Mouse (Mus musculus) thymus, adult 2 months (tissue): ENCODE results near the gene Vezt. TPM values are rescaled to one million over a fixed set of nuclear protein-coding genes. Genes with fewer than 3 reads are reported as not detected.
A peak's percentile ranks its signal among the peaks of the same experiment; 100 is the strongest.

Source experiments
- DNase-seq: peaks from one replicate; pipeline ENCODE4 v3.0.0; 2021
- H3K27ac ChIP-seq: fragments of 200-500 bp; 2 replicates; pipeline ENCODE4 v1.5.1; 2012; ENCODE audit warnings: low read length, control low read depth; ENCODE audit not compliant: control insufficient read depth, insufficient read depth
- H3K27me3 ChIP-seq: fragments of 200-500 bp; 2 replicates; pipeline ENCODE4 v1.6.1; 2012; ENCODE audit warnings: mild to moderate bottlenecking, low read length, moderate library complexity, mixed read lengths; ENCODE audit not compliant: control insufficient read depth, insufficient read depth
- H3K36me3 ChIP-seq: fragments of 200-500 bp; 2 replicates; pipeline ENCODE4 v1.6.1; 2012; ENCODE audit warnings: mild to moderate bottlenecking, low read length, moderate library complexity; ENCODE audit not compliant: control insufficient read depth, insufficient read depth
- H3K4me1 ChIP-seq: fragments of 200-500 bp; replicated peaks from 2 replicates; pipeline ENCODE4 v1.6.1; 2012; ENCODE audit warnings: low read length; ENCODE audit not compliant: control insufficient read depth, insufficient read depth
- H3K4me3 ChIP-seq: fragments of 200-500 bp; 2 replicates; pipeline ENCODE4 v1.5.1; 2012; ENCODE audit warnings: mild to moderate bottlenecking, low read length, control low read depth, moderate library complexity; ENCODE audit not compliant: control insufficient read depth, insufficient read depth
- CTCF ChIP-seq: fragments of 200-500 bp; IDR thresholded peaks from 2 replicates; pipeline ENCODE4 v1.5.1; 2012; ENCODE audit warnings: mild to moderate bottlenecking, control low read depth, low read length, moderate library complexity, borderline replicate concordance; ENCODE audit not compliant: control insufficient read depth, poor library complexity, insufficient read depth; ENCODE audit errors: extremely low read depth
- POLR2A ChIP-seq: fragments of 200-500 bp; IDR thresholded peaks from 2 replicates; pipeline ENCODE4 v1.6.1; 2012; ENCODE audit warnings: mild to moderate bottlenecking, low read length, control low read depth, moderate library complexity; ENCODE audit not compliant: control insufficient read depth, poor library complexity, insufficient read depth; ENCODE audit errors: extremely low read depth
- WGBS: fragments of 180-500 bp; shearing (Covaris S2); methylation state at CpG from one replicate; pipeline ENCODE4 v1.1.7; 2018; 5-methylcytosine and 5-hydroxymethylcytosine counted together
- polyA plus RNA-seq: library from polyadenylated mRNA; depleted of rRNA; stranded (reverse); fragments of >200 nt; gene quantifications from 2 replicates; pipeline ENCODE4 v1.2.3, GENCODE M21; 2012

Gene Vezt
- polyA plus RNA-seq, 1 experiment = 18.4 TPM

DNA sequence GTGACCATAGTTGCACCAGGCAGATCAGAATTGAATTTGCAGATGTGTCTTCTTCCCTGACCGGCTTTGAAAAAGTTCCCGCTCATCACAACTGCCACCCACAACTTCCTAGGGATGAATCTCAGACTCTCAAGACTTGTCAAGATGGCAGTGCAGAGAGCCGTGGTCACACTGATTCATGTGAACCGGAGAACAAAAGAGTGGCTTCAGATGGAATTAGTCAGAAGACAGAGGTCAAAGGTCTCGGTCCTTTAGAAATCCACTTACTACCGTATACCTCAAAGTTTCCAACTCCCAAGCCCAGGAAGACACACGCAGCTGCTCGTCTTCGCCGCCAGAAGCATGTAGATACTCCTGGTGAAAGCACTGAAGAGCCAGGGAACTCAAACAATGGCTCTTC is 8.3 kb upstream of the Vezt start:
- 95% methylated on average over 10 of the region's 10 CpGs for WGBS

DNA sequence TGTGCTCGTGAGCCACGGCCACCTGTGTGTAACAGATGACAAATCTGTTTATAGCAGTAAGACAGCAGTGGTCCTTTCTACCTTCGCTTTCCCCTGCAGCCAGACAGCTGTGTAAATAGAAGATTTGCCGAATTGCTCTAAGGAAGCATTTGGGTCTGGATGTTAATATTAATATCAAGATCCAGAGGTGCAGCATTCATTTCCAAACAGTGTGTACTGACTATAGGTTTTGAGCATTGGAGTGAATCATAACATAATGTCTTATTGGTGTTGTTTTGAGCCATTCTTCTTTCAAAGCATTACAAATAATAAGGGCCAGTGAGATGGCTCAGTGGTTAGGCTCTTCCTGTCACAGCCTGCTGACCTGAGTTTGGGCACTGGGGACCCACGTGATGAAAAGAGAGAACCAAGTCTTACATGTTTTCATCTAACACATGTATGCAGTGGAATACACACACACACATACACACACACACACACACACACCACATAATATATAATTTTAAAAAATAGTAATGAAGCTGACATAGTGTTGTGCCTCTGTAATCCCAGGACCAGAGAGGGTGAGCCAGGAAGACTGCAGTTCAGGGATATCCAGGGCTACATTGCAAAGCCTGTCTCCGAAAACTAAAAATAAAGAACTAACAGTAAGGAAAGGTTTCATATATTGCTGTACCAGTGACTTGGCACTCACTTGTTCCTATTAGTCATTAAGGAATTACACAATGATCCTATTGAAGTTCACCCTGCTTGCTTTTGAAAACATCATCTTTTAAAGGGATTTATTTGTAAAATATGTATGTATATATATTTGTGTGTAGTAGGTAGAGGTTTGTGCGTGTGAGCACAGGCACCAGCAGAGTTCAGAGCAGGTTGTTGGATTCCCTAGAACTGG is 3.0 kb upstream of the Vezt start:
- no peak for TF ChIP-seq CTCF
- TF ChIP-seq POLR2A = no peak
- H3K27me3 ChIP-seq = no peaks in the 10 kb centered on the region
- no peak for DNase-seq
- H3K36me3 ChIP-seq = no peaks in the 10 kb centered on the region
- peaks cover 5% of the 10 kb centered on the region for H3K4me1 ChIP-seq
- H3K27ac ChIP-seq = no peak overlapping the region
- 59% methylated on average over 7 of the region's 7 CpGs for WGBS
- no peak overlapping the region for H3K4me3 ChIP-seq

More for the DNA sequence above, 8.3 kb upstream of the Vezt start:
- Histone ChIP-seq H3K27me3 (no peaks in the 10 kb centered on the region), H3K4me3 (no peak overlapping the region), H3K27ac (no peak overlapping the region), H3K36me3 (no peaks in the 10 kb centered on the region), H3K4me1 (no peaks in the 10 kb centered on the region)
- TF ChIP-seq POLR2A (no peak), CTCF (no peak)
- DNase-seq = no peak

DNA sequence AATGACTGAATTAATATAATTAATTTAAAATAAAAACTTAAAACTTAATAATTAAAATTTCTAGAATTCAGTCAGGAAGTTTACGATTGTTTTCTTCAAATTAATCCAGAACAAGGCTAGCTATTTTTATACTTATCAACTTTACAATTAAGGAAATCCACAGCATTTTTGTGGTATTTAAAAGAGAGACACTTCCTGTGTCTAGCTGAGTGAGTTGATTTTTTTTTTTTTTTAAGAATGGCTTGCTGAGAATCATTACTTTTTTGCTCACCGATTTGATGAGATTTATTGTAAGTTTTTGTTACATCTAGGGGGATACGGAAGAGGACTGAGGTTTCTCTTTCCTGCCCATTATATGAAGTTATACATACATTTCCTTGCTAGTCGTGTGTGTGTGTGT is 2.0 kb upstream of the Vezt start:
- WGBS = 9% methylated on average over 4 of the region's 4 CpGs
- TF ChIP-seq CTCF = no peak
- TF ChIP-seq POLR2A = no peak
- Histone ChIP-seq H3K36me3 (no peaks in the 10 kb centered on the region), H3K4me1 (peaks cover 5% of the 10 kb centered on the region), H3K27ac (no peak overlapping the region), H3K4me3 (no peak overlapping the region), H3K27me3 (no peaks in the 10 kb centered on the region)
- no peak for DNase-seq

DNA sequence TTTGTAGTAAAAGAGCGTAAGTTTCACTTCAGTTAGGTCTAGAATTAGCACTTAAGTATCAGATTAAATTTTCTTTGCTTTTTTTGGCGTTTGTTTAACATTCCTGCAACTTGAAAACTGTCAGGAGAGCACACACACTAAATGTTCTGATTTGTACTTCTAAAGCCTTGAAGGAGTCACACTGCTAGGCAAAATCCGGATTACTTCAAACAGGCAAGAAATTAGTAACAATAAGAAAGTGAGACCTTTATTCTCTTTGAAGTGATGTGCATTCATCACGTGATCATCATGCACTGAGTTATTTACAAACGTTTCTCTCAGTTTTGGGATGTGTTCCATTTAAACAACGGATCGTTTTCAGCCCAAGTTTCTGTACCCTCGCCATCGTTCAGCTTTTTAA is 1.6 kb upstream of the Vezt start:
- Histone ChIP-seq H3K4me1 (peaks cover 5% of the 10 kb centered on the region), H3K27ac (no peak overlapping the region), H3K4me3 (no peak overlapping the region), H3K27me3 (no peaks in the 10 kb centered on the region), H3K36me3 (no peaks in the 10 kb centered on the region)
- no peak for DNase-seq
- 24% methylated on average over 9 of the region's 9 CpGs for WGBS
- TF ChIP-seq CTCF (no peak), POLR2A (no peak)

DNA sequence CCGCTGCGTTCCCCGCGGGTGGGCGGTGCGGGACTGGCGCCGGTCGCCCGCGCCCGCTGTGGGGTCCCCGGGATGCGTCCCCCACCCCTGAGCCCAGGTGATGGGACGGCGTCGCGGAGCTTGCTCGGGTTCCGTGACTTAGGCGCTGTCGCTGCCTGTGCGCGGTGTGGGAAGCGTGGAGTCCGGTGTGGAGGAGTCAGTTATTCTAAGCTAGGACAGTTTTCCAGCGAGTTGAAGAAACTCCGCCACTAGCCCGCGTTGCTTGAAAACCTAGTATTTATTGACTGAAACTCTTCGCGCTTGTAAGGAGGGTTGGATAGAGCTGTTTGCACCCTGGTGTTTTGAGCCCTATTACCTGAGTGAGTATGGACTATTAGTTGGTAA is 750 bp upstream of the Vezt start:
- whole genome bisulfite sequencing = under 1% methylated on average over 32 of the region's 32 CpGs
- H3K27ac ChIP-seq = no peak overlapping the region
- TF ChIP-seq CTCF (no peak), POLR2A (no peak)
- H3K4me1 ChIP-seq = peaks cover 5% of the 10 kb centered on the region
- H3K4me3 ChIP-seq = peak overlapping the region; percentile 67
- DNase-seq = no peak
- H3K27me3 ChIP-seq = no peaks in the 10 kb centered on the region
- H3K36me3 ChIP-seq = no peaks in the 10 kb centered on the region

DNA sequence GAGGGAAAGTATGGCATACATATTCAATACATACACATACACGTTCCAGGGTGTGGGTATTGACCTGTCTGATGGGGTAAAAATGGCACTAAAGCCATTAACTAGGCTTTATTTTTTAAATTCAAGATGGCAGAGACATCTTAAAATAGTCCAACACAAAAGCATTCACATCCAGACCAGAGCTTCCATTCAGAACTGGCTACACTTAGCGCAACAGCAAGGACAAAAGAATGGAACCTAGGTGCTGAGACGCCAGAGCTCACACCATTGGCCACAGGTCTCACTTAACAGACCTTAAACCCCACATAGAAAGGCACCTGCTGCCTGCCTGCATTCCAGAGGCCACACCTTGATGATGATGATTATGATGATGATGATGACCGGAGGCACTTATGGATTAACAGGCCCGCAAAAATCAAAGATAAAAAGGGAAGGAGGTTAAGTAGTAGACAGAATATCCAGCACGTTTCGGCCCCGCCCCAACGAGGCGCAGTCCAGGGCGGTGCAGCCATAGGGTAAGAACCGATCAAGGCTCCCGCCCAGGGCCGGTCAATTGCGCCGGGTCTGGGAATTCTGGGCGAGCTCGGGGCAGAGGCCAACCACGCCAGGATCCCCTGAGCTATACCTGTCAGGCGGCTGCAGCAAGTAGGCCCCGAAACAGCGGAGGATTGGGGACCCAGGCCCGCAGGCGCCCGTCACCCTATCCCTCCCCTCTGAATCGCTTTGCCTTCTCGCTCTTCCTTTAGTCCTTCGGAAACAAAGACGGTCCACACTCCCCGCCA is 550 bp downstream of the Vezt start:
- Histone ChIP-seq H3K36me3 (no peaks in the 10 kb centered on the region), H3K27ac (no peak overlapping the region), H3K4me1 (peaks cover 5% of the 10 kb centered on the region), H3K4me3 (peak overlapping the region; percentile 72), H3K27me3 (no peaks in the 10 kb centered on the region)
- WGBS = 3% methylated on average over 30 of the region's 30 CpGs
- TF ChIP-seq CTCF (no peak), POLR2A (no peak)
- no peak for DNase-seq

DNA sequence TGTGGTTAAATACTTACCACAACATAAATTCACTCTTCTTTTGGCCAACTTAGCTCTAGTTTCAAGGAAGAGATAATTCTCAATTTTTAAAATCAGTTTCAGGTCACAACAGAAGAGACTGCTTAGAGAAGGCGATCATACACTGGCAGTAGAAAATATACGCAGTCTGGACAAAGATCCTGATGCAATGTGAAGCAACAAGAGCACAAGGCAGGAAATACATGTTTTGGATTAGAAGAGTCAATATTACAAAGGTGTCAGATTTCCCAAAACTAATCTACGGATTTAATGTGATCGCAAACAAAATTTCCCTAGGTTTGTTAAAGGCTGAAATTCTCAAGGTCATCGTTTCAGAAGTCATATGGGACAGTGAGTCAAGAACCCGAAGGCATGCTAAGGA is 4.5 kb downstream of the Vezt start:
- TF ChIP-seq POLR2A (no peak), CTCF (no peak)
- Histone ChIP-seq H3K36me3 (no peaks in the 10 kb centered on the region), H3K27ac (no peak overlapping the region), H3K4me3 (no peak overlapping the region), H3K4me1 (peaks cover 3% of the 10 kb centered on the region), H3K27me3 (no peaks in the 10 kb centered on the region)
- WGBS = 97% methylated on average over 6 of the region's 6 CpGs
- no peak for DNase-seq
